Mouse (Mus musculus) T-helper 1 cell (primary cell): ENCODE results near the gene Zdhhc23.

Experiments
- in situ Hi-C: fragments of 300-600 bp; cut with MboI, MseI; formaldehyde crosslinking; loops from one replicate; pipeline ENCODE4 v1.15.1; 2025; ENCODE audit warnings: high pct_unique_total_duplicates

Zdhhc23 gene

GRCm38 (mm10) chr16:43970426-43970825, 9.2 kb downstream of the Zdhhc23 start:
- in situ Hi-C loops = loop anchor here (25.0 kb wide), 1 partner anchor 1508 kb away; no protein-coding TSS in a partner anchor

GRCm38 (mm10) chr16:43965781-43966389, 13.7 kb downstream of the Zdhhc23 start:
- in situ Hi-C loops = loop anchor here (25.0 kb wide), 1 partner anchor 1504 kb away; no protein-coding TSS in a partner anchor

- in situ Hi-C loops = loop anchor here (25.0 kb wide), 1 partner anchor 1501 kb away; no protein-coding TSS in a partner anchor
Observed at GRCm38 (mm10) chr16:43963780-43964179, 15.8 kb downstream of the Zdhhc23 start.

GRCm38 (mm10) chr16:43963291-43963690, 16.3 kb downstream of the Zdhhc23 start:
- in situ Hi-C loops = loop anchor here (25.0 kb wide), 1 partner anchor 1501 kb away; no protein-coding TSS in a partner anchor

GRCm38 (mm10) chr16:43958038-43958437, 21.6 kb downstream of the Zdhhc23 start:
- in situ Hi-C loops = loop anchor here (25.0 kb wide), 1 partner anchor 1496 kb away; no protein-coding TSS in a partner anchor

GRCm38 (mm10) chr16:43954913-43955312, 24.7 kb downstream of the Zdhhc23 start:
- in situ Hi-C loops = loop anchor here (25.0 kb wide), 1 partner anchor 1493 kb away; no protein-coding TSS in a partner anchor

- in situ Hi-C loops = loop anchor here (25.0 kb wide), 1 partner anchor 1489 kb away; no protein-coding TSS in a partner anchor
Observed at GRCm38 (mm10) chr16:43951591-43951990, 28.0 kb downstream of the Zdhhc23 start.

- in situ Hi-C loops = no loop called here
Observed at GRCm38 (mm10) chr16:43945869-43946268, 33.7 kb downstream of the Zdhhc23 start.

- in situ Hi-C loops = no loop called here
Observed at GRCm38 (mm10) chr16:43945351-43945750, 34.2 kb downstream of the Zdhhc23 start.

- in situ Hi-C loops = no loop called here
Observed at GRCm38 (mm10) chr16:43940846-43941245, 38.7 kb downstream of the Zdhhc23 start.

- in situ Hi-C loops = no loop called here
Observed at GRCm38 (mm10) chr16:43935892-43936291, 43.7 kb downstream of the Zdhhc23 start.

GRCm38 (mm10) chr16:43935367-43935766, 44.2 kb downstream of the Zdhhc23 start:
- in situ Hi-C loops = no loop called here

- in situ Hi-C loops = no loop called here
Observed at GRCm38 (mm10) chr16:43934856-43935255, 44.7 kb downstream of the Zdhhc23 start.

- in situ Hi-C loops = no loop called here
Observed at GRCm38 (mm10) chr16:43933041-43933440, 46.5 kb downstream of the Zdhhc23 start.

- in situ Hi-C loops = no loop called here
Observed at GRCm38 (mm10) chr16:43932319-43932718, 47.3 kb downstream of the Zdhhc23 start.

GRCm38 (mm10) chr16:43931502-43931901, 48.1 kb downstream of the Zdhhc23 start:
- in situ Hi-C loops = no loop called here

GRCm38 (mm10) chr16:43930577-43930976, 49.0 kb downstream of the Zdhhc23 start:
- in situ Hi-C loops = no loop called here

GRCm38 (mm10) chr16:43926341-43926859, 53.2 kb downstream of the Zdhhc23 start, which contains the start of gene Qtrt2:
Qtrt2 (minus strand) TSS chr16:43926809.
- in situ Hi-C loops = no loop called here

GRCm38 (mm10) chr16:43925846-43926245, 53.7 kb downstream of the Zdhhc23 start:
- in situ Hi-C loops = no loop called here

- in situ Hi-C loops = no loop called here
Observed at GRCm38 (mm10) chr16:43925001-43925558, 54.5 kb downstream of the Zdhhc23 start.

GRCm38 (mm10) chr16:43922630-43923029, 57.0 kb downstream of the Zdhhc23 start:
- in situ Hi-C loops = no loop called here

GRCm38 (mm10) chr16:43922024-43922423, 57.6 kb downstream of the Zdhhc23 start:
- in situ Hi-C loops = no loop called here

GRCm38 (mm10) chr16:43918867-43919266, 60.7 kb downstream of the Zdhhc23 start:
- in situ Hi-C loops = no loop called here
